Mouse (Mus musculus) MEL-GATA-1-ER (cell line): ENCODE measurements around the gene Gdpgp1.

Experiments
- DNase-seq: peaks from one replicate; pipeline ENCODE4 v3.0.0-alpha.2; 2012; ENCODE audit warnings: low read depth; ENCODE audit errors: extremely low read depth

Gene Gdpgp1

GRCm38 (mm10) chr7:80276374-80276773 is 43.7 kb downstream of the Gdpgp1 start:
- no peak for DNase-seq

GRCm38 (mm10) chr7:80280032-80280431 is 47.4 kb downstream of the Gdpgp1 start:
- no peak for DNase-seq

DNA sequence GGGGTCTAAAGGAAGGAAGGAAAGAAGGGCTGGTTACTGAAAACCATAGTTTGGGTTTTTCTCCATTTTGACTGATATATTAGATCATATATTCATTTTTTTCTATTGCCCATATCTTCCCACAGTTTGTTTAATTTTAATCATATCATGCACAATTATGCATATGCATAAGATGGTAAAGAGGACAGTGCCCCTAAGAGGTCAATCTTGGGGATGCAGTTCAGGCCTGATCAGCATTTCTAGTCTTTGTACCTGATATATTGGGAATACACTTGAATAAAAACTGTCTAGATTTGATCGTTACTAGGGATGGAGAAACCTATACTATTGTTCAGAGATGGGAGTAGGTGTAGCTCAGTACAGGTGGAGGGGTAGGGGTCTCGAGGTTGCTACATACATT is 48.3 kb downstream of the Gdpgp1 start:
- no peak for DNase-seq

DNA sequence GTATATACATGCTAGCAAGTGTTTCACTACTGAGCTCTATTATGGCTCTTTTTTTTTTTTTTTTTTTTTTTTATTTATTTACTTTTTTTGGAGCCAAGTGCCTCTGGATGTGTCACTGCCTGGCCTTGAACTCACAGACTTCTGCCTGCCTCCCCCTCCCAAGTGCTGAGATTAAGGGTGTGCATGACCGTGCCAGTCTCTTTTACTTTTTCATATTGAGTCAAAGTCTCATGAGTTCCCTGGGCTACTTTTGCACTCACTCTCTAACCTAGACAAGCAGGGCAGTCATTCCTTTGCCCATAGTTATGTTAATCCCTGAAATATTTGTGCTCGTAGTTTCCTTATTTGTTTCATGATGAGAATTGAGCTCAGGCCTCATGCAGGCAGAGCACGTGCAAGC is 49.0 kb downstream of the Gdpgp1 start:
- DNase-seq = no peak

DNA sequence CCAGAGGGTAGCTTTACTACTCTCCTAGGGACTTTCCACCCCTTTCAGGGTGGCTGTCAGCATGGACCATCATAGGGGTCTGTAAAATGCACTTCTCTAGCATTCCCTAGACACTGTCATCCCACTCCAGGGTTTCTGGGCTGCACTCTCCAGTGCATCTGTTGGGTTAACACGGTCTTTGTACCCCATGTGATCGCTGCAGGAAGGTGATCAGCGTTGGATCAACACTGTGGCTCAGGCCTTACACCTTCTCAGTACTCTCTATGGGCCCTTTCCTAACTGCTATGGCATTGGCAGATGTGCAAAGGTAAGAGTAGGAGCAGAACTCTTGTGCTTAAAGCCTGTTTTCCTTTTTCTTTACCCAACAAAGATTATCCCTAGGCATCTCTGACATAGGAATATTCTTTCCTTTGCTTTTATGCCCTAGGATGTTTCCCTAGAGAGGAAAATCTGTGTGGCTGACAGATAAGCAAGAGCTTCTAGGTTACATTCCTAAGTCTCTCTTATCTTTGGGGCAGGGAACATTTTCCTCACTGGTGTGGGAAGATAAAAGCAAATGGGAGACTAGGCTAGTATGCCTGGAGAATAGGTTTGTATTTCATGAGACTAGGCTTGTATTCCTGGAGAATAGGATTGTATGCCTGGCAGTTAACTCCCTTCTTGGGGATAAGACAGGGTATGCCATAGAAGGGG is 50.7 kb downstream of the Gdpgp1 start:
- DNase-seq = no peak

GRCm38 (mm10) chr7:80284391-80284790 is 51.7 kb downstream of the Gdpgp1 start:
- DNase-seq = no peak

- DNase-seq = no peak
Observed at GRCm38 (mm10) chr7:80285725-80286124, 53.1 kb downstream of the Gdpgp1 start.

DNA sequence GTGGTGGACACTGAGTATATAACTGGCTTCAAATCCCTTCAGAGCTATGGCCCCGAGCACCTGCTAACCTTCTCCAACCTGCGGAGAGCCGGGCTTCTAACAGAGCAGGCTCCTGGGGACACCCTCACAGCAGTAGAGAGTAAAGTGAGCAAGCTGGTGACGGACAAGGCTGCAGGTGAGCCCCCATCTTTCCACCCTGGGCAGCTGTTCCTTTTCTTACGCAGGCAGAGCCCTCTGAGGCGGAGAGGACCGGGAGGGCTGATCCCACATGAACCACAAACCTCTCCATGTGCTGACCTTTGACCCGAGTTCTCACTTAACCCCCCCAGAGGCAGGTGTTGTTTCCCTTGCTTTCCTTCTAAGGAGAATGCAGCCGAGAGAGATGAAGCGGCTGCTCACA is 55.1 kb downstream of the Gdpgp1 start:
- DNase-seq = no peak
